Mouse (Mus musculus) myocyte (in vitro differentiated cells): Measurements from ENCODE around the gene Lrrc8c. TPM values are rescaled to one million over a fixed set of nuclear protein-coding genes. Genes with fewer than 3 reads are reported as not detected.

Experiments
- H3K27me3 ChIP-seq: one replicate; pipeline ENCODE4 v1.6.1; 2011; ENCODE audit not compliant: control insufficient read depth, insufficient read depth, insufficient read length
- H3K36me3 ChIP-seq: one replicate; pipeline ENCODE4 v1.6.1; 2011; ENCODE audit not compliant: control insufficient read depth, insufficient read depth
- H3K4me2 ChIP-seq: one replicate; pipeline ENCODE4 v1.6.1; 2011; ENCODE audit warnings: low read depth, control low read depth
- H3K4me3 ChIP-seq: one replicate; pipeline ENCODE4 v1.5.1; 2011; ENCODE audit warnings: mild to moderate bottlenecking, control low read depth, moderate library complexity
- H3K79me2 ChIP-seq: one replicate; pipeline ENCODE4 v1.6.1; 2011; ENCODE audit not compliant: control insufficient read depth, insufficient read depth
- H3ac ChIP-seq: one replicate; pipeline ENCODE4 v1.6.1; 2011; ENCODE audit not compliant: control insufficient read depth, insufficient read length
- CEBPB ChIP-seq: IDR thresholded peaks from 2 replicates; pipeline ENCODE4 v1.6.1; 2011; ENCODE audit warnings: mild to moderate bottlenecking, moderate library complexity; ENCODE audit not compliant: poor library complexity, insufficient read depth, severe bottlenecking
- E2F4 ChIP-seq: IDR thresholded peaks from one replicate; pipeline ENCODE4 v1.6.1; 2011; ENCODE audit warnings: mild to moderate bottlenecking, control low read depth, moderate library complexity; ENCODE audit not compliant: insufficient read depth
- MAX ChIP-seq: IDR thresholded peaks from one replicate; pipeline ENCODE4 v1.6.1; 2011; ENCODE audit warnings: low read depth, mild to moderate bottlenecking, control low read depth
- MYOD1 ChIP-seq, 3 experiments: IDR thresholded peaks; one replicate each; pipeline ENCODE4 v1.6.1; 2011; ENCODE audit warnings: control low read depth in 2 of 3, low read depth in 2 of 3, mild to moderate bottlenecking in 2 of 3, moderate library complexity in 1 of 3; ENCODE audit not compliant: insufficient read length in 2 of 3, control insufficient read depth in 1 of 3
- MYOG ChIP-seq, 3 experiments: IDR thresholded peaks; one replicate each; pipeline ENCODE4 v1.6.1; 2011; ENCODE audit warnings: control low read depth in 2 of 3, low read depth in 2 of 3, mild to moderate bottlenecking in 2 of 3; ENCODE audit not compliant: insufficient read length in 2 of 3, control insufficient read depth in 1 of 3, insufficient read depth in 1 of 3
- POLR2A ChIP-seq: IDR thresholded peaks from one replicate; pipeline ENCODE4 v1.6.1; 2011; ENCODE audit warnings: low read depth, mild to moderate bottlenecking, control low read depth, moderate library complexity; ENCODE audit not compliant: insufficient read length
- POLR2AphosphoS2 ChIP-seq: IDR thresholded peaks from one replicate; pipeline ENCODE4 v1.6.1; 2011; ENCODE audit warnings: low read depth, control low read depth; ENCODE audit not compliant: insufficient read length
- REST ChIP-seq: IDR thresholded peaks from one replicate; pipeline ENCODE4 v1.6.1; 2011; ENCODE audit warnings: mild to moderate bottlenecking, control low read depth, moderate library complexity; ENCODE audit not compliant: insufficient read depth, insufficient read length
- SRF ChIP-seq: IDR thresholded peaks from one replicate; pipeline ENCODE4 v1.6.1; 2011; ENCODE audit warnings: low read depth; ENCODE audit not compliant: control insufficient read depth, insufficient read length
- TCF12 ChIP-seq: IDR thresholded peaks from one replicate; pipeline ENCODE4 v1.6.1; 2011; ENCODE audit warnings: mild to moderate bottlenecking, control low read depth; ENCODE audit not compliant: poor library complexity, insufficient read depth, severe bottlenecking
- TCF3 ChIP-seq: IDR thresholded peaks from one replicate; pipeline ENCODE4 v1.6.1; 2011; ENCODE audit warnings: low read depth, control low read depth; ENCODE audit not compliant: insufficient read length
- USF1 ChIP-seq: IDR thresholded peaks from one replicate; pipeline ENCODE4 v1.6.1; 2011; ENCODE audit warnings: low read depth, mild to moderate bottlenecking, control low read depth, moderate library complexity
- polyA plus RNA-seq: library from polyadenylated mRNA; unstranded; fragments of >200 nt; fragmentation: generic; extraction: Trizol; gene quantifications from one replicate; pipeline ENCODE4 v1.2.1, GENCODE M21; 2012; ENCODE audit warnings: missing spikeins

Lrrc8c gene
- polyA plus RNA-seq, 1 experiment, result 7.9 TPM

GRCm38 (mm10) chr5:105624257-105624656, 105.1 kb downstream of the Lrrc8c start:
- H3K4me3 ChIP-seq, result no peak overlapping the region
- H3K36me3 ChIP-seq, result no peaks in the 10 kb centered on the region
- TF ChIP-seq MYOD1 (IDR thresholded peaks at IDR 0.05; ENCODE audit: control insufficient read depth in 1 of 3, insufficient read length in 2 of 3, low read depth in 2 of 3) (no peak), E2F4 (no peak), POLR2AphosphoS2 (no peak), REST (no peak), MAX (no peak), SRF (no peak), USF1 (no peak), TCF12 (no peak), MYOG (IDR thresholded peaks at IDR 0.05; ENCODE audit: control insufficient read depth in 1 of 3, insufficient read depth in 1 of 3, insufficient read length in 2 of 3, low read depth in 2 of 3) (no peak), POLR2A (no peak), TCF3 (no peak), CEBPB (no peak)
- no peaks in the 10 kb centered on the region for H3K27me3 ChIP-seq
- no peak overlapping the region for H3ac ChIP-seq
- no peaks in the 10 kb centered on the region for H3K79me2 ChIP-seq
- H3K4me2 ChIP-seq, result no peak overlapping the region

DNA sequence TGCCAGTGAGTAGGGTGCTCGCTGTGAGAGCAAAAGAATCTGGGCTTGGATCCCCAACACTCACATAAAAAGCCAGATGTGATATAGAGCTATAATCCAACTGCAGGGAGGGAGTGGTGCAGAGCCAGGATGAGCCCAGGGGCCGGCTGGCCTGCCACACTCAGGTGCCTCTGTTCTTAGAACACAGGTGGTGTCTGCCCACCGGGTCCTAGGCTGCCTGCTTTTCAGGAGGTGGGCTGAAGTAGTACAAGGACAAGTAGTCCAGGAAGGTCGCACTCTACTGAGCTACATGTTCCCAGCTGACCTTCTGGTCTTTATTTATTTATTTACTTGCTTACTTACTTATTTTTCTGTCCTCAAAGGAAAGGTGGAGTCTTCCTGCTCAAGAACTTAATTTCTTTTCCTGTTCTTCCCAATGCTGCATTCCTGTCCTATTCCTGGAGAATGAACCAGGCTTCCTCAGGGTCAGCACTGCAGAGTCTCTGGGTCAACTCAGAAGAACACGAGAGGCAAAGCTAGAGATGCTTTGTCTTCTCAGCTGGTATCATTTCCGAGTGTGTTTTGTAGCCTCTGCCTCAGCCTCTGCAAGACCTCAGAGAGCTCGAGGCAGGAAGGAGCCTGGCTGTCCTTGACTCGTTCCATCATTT, 106.4 kb downstream of the Lrrc8c start:
- TF ChIP-seq MYOG (IDR thresholded peaks at IDR 0.05; ENCODE audit: control insufficient read depth in 1 of 3, insufficient read depth in 1 of 3, insufficient read length in 2 of 3, low read depth in 2 of 3) (no peak), CEBPB (no peak), MAX (no peak), POLR2A (no peak), MYOD1 (IDR thresholded peaks at IDR 0.05; ENCODE audit: control insufficient read depth in 1 of 3, insufficient read length in 2 of 3, low read depth in 2 of 3) (no peak), TCF12 (no peak), TCF3 (no peak)
- no peaks in the 10 kb centered on the region for H3K27me3 ChIP-seq
- no peak overlapping the region for H3K4me2 ChIP-seq
- no peaks in the 10 kb centered on the region for H3K79me2 ChIP-seq
- no peak overlapping the region for H3K4me3 ChIP-seq
- no peaks in the 10 kb centered on the region for H3K36me3 ChIP-seq
- no peak overlapping the region for H3ac ChIP-seq

DNA sequence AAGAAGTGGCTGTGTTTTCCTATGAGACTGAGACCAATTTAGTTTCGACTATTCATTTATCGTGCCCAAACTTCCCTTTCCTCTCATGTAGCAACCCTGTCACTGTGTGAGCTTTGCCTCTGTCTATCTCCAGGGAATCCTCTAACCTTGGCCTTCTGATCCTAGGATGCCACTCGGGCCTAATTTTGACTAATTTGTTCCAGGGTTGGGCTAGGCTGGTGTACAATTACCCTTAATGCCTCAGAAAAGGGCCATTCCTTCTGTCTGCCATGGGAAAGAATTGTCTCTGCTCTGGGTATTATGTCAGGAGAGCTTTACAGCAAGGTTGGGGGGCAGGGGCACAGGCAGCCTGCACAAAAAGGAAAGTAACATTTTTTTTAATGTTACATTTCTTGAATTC, 107.2 kb downstream of the Lrrc8c start:
- Histone ChIP-seq H3K36me3 (no peaks in the 10 kb centered on the region), H3ac (no peak overlapping the region), H3K27me3 (no peaks in the 10 kb centered on the region), H3K4me3 (no peak overlapping the region), H3K79me2 (no peaks in the 10 kb centered on the region), H3K4me2 (no peak overlapping the region)
- no peak for TF ChIP-seq POLR2AphosphoS2
- no peak for TF ChIP-seq E2F4
- TF ChIP-seq MAX, result no peak
- TF ChIP-seq MYOD1 (IDR thresholded peaks at IDR 0.05; ENCODE audit: control insufficient read depth in 1 of 3, insufficient read length in 2 of 3, low read depth in 2 of 3), result no peak
- no peak for TF ChIP-seq USF1
- TF ChIP-seq TCF3, result no peak
- TF ChIP-seq REST, result no peak
- TF ChIP-seq CEBPB, result no peak

GRCm38 (mm10) chr5:105627093-105627492, 107.9 kb downstream of the Lrrc8c start:
- Histone ChIP-seq H3K36me3 (no peaks in the 10 kb centered on the region), H3ac (no peak overlapping the region), H3K4me2 (no peak overlapping the region), H3K4me3 (no peak overlapping the region), H3K79me2 (no peaks in the 10 kb centered on the region), H3K27me3 (no peaks in the 10 kb centered on the region)
- no peak for TF ChIP-seq SRF
- no peak for TF ChIP-seq CEBPB
- TF ChIP-seq TCF12, result no peak
- TF ChIP-seq MYOD1 (IDR thresholded peaks at IDR 0.05; ENCODE audit: control insufficient read depth in 1 of 3, insufficient read length in 2 of 3, low read depth in 2 of 3), result no peak
- TF ChIP-seq POLR2A, result no peak
- no peak for TF ChIP-seq MAX
- no peak for TF ChIP-seq MYOG (IDR thresholded peaks at IDR 0.05; ENCODE audit: control insufficient read depth in 1 of 3, insufficient read depth in 1 of 3, insufficient read length in 2 of 3, low read depth in 2 of 3)
- no peak for TF ChIP-seq E2F4
- no peak for TF ChIP-seq REST
- no peak for TF ChIP-seq USF1
- no peak for TF ChIP-seq POLR2AphosphoS2
- no peak for TF ChIP-seq TCF3

DNA sequence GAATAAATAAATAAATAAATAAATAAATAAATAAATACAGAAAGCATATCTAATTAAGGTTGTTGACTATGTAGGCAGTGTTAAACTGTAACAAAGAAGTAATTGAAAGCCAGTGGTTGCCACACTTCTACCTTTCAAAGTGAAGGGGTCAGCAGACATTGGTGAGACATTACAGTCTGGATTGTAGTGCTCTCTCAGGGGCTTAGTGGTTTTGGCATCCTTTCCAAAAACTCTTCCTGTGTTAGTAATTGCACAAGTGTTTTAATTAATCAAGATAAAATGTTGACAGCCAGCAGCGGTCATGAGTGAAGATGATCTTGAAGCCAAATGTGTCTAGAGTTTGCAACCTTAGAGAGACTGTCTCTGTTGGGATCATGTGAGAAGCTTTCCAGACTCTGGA, 110.8 kb downstream of the Lrrc8c start:
- Histone ChIP-seq H3K27me3 (no peaks in the 10 kb centered on the region), H3K79me2 (no peaks in the 10 kb centered on the region), H3K36me3 (no peaks in the 10 kb centered on the region), H3K4me3 (no peak overlapping the region), H3K4me2 (no peak overlapping the region), H3ac (no peak overlapping the region)
- TF ChIP-seq MYOD1 (IDR thresholded peaks at IDR 0.05; ENCODE audit: control insufficient read depth in 1 of 3, insufficient read length in 2 of 3, low read depth in 2 of 3), result no peak
